Mouse (Mus musculus) ovary, postnatal 10 days (tissue): ENCODE data around the gene Foxp1.

Experiments used
- DNase-seq: peaks from one replicate; pipeline ENCODE4 v3.0.0; 2022; ENCODE audit warnings: low spot score

Gene Foxp1

GRCm38 (mm10) chr6:99047322-99047721, 475.2 kb downstream of the Foxp1 start:
- DNase-seq = no peak

GRCm38 (mm10) chr6:99045845-99046788, 476.4 kb downstream of the Foxp1 start:
- no peak for DNase-seq

- no peak for DNase-seq
Measured at GRCm38 (mm10) chr6:99043932-99044664, 478.4 kb downstream of the Foxp1 start.

GRCm38 (mm10) chr6:99043226-99043625, 479.3 kb downstream of the Foxp1 start:
- DNase-seq = no peak

GRCm38 (mm10) chr6:99042175-99042954, 480.2 kb downstream of the Foxp1 start:
- DNase-seq = no peak

- no peak for DNase-seq
Measured at GRCm38 (mm10) chr6:99038977-99039376, 483.5 kb downstream of the Foxp1 start.

- no peak for DNase-seq
Measured at GRCm38 (mm10) chr6:99035459-99036375, 486.8 kb downstream of the Foxp1 start.

GRCm38 (mm10) chr6:99033062-99033461, 489.5 kb downstream of the Foxp1 start:
- DNase-seq = no peak

GRCm38 (mm10) chr6:99031321-99031903, 491.1 kb downstream of the Foxp1 start:
- no peak for DNase-seq

GRCm38 (mm10) chr6:99030251-99030650, 492.3 kb downstream of the Foxp1 start:
- DNase-seq = no peak

GRCm38 (mm10) chr6:99029438-99029837, 493.1 kb downstream of the Foxp1 start:
- no peak for DNase-seq

- DNase-seq = no peak
Measured at GRCm38 (mm10) chr6:99028989-99029305, 493.6 kb downstream of the Foxp1 start.

GRCm38 (mm10) chr6:99028161-99028988, 494.1 kb downstream of the Foxp1 start:
- peak; percentile 32 for DNase-seq

GRCm38 (mm10) chr6:99027542-99028160, 494.9 kb downstream of the Foxp1 start:
- peak; percentile 29 for DNase-seq

- DNase-seq = no peak
Measured at GRCm38 (mm10) chr6:99026635-99027541, 495.6 kb downstream of the Foxp1 start.

GRCm38 (mm10) chr6:99026040-99026439, 496.5 kb downstream of the Foxp1 start:
- no peak for DNase-seq

- DNase-seq = no peak
Measured at GRCm38 (mm10) chr6:99024588-99024987, 497.9 kb downstream of the Foxp1 start.
